Mouse (Mus musculus) c-Kit-negative CD71-positive TER-119-positive erythroid progenitor cells, embryonic 14.5 days (primary cell): ENCODE measurements around the gene Fstl4.
"Not testable (repeated sequence)": the region's sequence is repeated elsewhere in the genome, so short reads cannot be mapped to it uniquely, and the experiment has no call there.

Source experiments
- DNase-seq: peaks from one replicate; pipeline ENCODE4 v3.0.0-alpha.2; 2013; ENCODE audit warnings: low read depth, low spot score

Fstl4 gene

DNA sequence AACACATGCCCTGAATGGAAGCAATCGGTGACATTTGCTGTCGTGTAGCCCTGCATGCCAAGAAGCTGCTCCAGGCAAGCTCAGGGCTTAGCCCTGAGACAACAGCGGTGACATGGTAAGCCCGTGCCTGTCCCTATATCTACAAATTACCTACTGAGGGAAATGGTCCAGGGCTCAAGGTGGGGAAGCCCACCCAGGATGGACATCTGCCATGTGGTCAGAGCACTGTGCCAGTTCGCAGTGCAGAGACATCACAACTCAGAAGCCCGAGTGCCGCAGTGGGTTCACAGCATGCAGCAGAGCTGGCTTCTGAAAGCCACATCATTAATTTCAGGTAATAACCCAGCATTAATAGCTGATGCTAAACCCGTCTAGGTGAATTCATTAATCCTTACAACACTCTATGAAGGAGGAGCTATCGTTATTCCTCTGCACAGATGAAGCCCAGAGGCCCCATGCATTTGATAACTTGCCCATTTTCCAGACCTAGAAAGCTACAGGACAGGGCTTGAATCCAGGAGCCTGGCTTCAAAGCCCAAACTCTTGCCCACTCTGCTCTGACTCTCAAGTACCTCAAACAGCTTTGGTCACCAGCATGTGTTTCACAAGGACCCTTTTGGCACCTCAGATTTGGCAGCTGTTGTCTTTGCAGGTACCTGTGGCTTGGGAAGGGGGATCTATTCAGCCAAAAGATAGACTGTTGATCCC, 321.6 kb downstream of the Fstl4 start:
- no peak for DNase-seq

DNA sequence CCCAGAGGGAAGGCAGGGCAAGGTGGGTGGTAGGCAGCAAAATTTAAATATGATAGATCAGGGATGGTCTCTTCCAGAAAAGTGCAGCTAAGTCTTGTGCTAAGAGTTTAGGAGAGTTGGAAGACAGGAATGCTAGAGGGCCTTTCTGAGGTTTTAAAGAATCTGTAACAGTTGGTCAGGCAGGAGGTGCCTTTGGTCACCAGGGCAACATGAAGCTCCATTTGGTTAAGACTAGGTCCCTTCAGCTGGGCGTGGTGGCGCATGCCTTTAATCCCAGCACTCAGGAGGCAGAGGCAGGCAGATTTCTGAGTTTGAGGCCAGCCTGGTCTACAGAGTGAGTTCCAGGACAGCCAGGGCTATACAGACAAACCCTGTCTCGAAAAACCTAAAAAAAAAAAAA, 323.5 kb downstream of the Fstl4 start:
- not testable (repeated sequence) for DNase-seq

DNA sequence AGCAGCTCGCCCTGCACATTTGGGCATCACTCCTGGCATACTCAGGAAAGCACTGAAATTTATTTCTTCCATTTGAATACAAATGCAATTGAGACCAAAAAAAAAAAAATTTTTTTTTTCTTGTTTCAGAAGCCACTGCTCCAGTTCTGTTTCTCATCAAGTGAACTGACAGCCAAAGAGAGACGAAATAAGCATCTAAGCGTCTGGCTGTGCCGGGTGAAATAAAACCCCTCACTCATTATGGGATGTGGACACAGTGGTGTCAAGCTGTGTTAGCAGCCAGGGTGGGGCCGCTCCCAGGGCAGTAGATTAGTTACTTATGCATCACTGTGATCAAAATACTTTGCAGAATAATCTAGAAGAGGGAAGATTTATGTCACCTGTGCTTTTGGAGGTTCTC, 327.2 kb downstream of the Fstl4 start:
- DNase-seq, result no peak

DNA sequence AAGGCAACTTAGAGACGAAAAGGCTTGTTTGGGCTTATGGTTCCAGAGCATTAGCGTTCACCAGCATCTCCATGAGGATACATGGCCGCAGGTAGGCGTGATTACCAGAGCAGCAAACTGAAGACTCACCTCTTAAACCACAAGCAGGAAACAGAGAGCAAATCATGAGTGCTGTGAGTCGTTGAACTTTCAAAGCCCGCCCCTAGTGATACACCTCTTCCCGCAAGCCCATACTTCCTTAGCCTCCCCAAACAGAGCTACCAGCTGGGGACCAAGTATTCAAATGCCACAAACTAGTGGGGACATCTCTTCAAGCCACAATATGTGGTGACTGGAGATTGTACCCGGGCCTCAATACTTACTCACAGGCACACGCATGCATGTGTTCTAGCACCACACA, 332.4 kb downstream of the Fstl4 start:
- DNase-seq, result no peak

DNA sequence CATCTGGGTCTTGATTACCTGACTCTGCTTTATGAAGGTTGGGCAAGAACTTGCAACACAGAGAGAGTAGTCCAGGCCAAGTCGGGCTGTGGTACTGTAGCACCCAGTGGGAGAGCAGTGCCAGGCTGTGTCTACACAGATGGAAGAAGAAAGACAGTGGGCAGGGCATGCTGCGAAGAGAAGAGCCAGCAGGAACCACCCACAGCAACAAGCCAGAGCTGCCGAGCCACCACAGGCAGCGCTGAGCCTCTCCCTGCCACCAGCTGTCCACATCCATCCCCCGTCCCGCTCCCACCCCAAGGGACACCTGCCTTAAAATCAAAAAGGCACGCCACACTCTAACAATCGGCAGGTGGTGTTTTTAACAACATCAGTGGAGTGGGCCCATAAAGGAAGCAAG, 332.9 kb downstream of the Fstl4 start:
- no peak for DNase-seq

DNA sequence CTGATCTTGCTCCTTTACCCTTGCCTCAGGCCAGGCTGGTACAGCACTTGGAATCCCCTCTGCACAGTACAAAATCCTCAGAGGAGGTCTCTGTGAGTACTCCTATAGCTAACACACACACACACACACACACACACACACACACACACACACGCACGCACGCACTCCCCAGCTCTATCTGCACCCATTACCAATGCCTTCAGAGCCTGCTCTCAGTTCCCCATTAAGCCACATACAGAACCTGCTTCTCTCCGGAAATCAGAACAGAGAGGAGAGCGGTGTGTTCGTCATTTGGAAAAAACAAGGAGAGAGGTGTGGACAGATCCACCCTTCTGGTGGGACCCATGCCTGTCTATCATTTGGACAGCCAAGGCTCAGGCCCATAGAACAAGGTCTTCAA, 333.4 kb downstream of the Fstl4 start:
- DNase-seq, result no peak

DNA sequence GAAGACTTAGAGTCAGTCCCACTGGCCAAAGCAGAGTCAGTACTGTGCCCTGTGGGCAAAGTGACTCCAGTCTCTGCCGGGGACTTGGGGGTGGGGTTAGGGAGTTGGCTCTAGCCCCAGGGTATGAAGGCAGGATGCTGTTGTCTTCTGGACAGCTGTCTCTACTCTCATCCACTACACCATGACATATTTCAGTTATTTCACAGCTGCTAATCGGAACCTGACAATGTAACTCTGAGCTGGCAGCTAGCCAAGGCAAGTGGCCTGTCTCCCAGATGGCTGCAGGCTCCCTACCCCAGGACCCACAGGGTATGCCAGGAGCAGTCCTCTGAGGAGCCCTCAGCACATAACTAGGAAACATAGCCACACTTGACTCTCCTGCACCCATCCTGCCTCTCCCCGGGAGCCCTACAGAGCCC, 334.4 kb downstream of the Fstl4 start:
- no peak for DNase-seq

DNA sequence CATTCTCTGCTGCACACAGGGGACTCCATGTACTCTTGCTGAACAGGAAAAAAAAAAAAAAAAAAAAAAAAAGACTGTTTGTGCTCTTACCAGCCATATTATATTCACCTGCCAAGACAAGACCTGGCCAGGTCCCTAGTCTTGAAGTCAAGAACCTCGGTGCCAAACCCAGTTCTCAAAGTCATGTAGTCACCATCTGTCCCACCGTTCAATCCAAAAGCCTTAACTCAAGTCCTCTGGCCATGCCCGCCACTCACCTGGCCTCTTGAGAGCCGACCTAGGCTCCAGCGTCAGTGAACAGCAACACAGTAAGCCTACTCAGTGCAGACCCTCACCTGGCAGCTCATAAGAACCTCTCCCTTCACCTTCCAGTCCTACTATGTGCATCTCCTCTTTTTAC, 334.9 kb downstream of the Fstl4 start:
- DNase-seq, result no peak

DNA sequence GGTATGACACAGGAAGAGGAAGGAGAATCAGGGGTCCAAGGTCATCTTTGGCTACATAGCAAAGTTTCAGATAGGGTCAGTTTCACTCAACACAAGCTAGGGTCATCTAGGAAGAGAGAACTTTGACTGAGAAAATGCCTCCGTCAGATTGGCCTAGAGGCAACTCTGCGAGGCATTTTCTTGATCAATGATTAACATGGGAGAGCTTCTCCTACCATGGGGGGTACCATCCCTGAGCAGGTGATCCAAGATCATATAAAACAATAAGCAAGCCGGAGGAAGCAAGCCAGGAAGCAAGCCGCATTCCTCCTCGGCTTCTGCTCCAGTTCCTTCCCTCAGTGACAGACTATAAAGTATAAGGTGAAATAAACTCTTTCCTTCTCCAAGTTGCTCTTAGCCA, 337.3 kb downstream of the Fstl4 start:
- DNase-seq, result no peak

DNA sequence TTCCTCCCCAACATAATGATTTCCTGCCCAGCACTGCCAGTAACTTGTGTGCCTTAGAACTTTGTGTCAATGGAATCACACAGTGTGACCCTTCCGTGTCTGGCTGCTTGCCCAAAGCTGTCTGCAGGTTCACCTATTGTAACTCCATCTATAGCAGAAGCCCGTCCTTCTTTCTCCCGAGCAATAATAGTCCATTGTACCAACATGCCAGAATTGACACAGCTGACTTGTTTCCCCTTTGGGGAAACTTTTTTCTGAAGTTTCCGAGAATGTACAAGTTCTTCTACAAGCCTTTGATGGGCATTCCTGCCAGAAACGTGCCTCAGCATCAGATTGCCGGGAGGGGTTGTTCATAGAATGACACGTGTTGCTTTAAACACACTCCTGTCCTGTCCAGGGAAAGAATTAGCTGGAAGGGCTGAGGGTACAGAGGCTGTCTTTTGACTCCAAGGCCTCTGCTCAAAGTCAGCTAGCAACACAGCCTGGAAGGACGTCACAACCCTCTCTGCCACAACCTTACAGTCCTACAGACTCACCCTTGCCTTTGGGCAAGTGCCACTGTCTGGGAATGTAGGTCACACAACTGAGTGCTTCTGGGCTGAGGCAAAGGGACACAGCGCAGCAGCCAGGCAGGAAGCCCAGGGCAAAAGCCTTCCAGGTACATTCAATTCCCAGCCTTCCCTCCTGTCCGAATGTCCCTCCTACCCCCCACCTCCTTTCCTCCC, 339.3 kb downstream of the Fstl4 start:
- no peak for DNase-seq

DNA sequence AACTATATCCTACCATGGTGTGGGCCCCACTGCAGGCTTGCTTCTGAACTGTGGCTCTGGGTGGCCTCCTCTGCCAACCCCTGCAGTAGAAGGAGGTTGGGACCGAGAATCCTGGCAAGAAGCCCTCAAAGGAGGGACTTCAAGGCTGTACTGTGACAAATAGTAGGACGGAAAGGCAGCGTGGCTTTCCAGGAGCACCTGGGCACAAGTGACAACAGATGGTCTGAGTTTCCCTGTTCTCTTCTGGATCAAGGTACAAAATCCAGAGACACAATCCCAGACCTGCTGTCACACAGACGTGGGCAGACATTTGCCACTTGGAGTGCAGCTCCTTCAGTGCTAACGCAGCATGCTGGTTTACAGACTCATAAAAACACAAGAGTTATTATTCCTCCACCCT, 343.3 kb downstream of the Fstl4 start:
- no peak for DNase-seq

DNA sequence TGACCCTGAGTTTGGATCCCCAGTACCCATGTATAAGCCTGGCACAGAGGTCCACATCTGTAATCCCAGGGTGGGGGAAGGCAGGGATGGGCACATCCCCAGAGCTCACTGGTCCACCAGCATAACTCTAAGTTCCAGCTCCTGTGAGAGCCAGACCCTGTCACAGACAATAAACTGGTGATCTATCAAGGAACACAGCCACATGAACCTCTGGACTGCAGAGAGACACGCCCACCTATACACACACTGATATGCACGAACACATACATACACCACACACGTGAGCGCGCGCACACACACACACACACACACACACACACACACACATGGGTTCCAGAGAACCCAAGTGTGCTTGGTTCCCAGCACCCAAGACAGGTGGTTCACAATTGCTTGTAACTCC, 344.4 kb downstream of the Fstl4 start:
- DNase-seq, result no peak

DNA sequence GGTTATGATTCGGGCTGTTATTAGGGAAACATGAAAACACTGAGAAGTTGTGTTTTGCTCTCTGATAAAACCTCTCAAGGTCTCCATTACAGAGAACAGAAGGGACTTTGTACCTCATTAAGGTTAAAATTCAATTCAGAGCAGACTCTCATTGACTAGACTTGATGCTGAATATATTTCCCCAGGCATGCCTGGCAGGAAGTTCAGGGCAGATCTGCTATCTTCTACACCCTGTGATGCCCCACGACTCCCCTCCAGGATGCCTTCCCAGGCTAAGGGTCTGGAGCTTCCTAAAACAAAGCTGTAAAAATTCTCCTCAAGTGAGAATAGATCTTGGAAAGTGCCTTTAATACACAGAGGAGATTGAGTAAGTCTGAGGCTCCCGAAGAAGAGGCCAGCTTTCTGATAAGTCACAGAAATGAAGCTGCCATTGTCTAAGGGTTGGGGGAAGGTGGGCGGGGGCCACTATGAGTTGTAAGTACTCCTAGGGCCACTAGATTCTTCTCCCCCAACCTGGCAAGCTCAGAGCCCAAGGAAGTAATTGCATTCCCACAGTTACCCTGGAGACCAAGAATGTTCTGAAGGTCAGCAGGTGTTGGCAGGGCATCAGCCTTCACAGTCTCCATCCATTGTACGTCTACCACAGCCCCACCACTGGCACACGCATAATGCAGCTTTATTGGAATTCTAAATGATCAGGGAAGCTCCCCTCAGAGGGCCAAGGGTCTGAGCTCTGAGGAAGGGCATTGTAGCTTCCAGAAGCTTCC, 345.4 kb downstream of the Fstl4 start:
- no peak for DNase-seq

DNA sequence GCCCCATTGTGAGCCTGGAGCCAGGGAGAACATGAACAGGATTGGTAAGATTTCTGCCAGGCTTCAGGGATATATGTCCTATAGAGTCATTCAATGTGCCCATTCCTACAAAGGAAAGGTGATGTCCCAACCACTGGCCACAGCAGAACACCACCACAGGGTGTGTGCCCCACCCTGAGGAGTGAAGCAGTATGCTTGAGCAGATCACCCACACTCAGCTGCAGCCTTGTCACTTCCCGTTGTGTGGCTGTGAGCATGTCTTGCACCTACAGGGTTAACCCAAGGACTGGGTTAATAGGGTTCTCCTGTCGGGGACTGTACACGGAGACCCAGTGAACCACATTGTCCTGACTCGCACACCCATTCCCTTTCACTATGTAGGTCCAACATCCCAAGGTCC, 351.3 kb downstream of the Fstl4 start:
- DNase-seq, result no peak

DNA sequence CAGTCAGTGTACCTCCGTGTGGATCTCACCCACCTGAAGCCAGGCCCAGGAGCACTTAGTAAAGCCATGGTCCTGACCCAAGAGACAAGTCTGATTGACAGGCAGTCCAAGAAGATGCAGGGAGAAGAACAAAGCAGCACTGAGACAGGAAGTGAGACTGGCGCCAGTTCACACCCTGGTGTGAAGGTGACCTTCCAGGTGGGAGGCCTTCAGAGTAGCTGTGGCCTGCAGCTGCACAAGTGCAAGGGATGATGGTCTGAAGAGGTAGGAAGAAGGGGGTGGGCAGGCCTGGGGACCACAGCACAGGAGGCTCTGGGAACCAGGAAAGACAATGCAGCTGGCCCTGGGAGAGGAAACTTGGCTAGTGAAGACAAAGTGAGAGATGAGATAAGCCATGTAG, 351.9 kb downstream of the Fstl4 start:
- no peak for DNase-seq

DNA sequence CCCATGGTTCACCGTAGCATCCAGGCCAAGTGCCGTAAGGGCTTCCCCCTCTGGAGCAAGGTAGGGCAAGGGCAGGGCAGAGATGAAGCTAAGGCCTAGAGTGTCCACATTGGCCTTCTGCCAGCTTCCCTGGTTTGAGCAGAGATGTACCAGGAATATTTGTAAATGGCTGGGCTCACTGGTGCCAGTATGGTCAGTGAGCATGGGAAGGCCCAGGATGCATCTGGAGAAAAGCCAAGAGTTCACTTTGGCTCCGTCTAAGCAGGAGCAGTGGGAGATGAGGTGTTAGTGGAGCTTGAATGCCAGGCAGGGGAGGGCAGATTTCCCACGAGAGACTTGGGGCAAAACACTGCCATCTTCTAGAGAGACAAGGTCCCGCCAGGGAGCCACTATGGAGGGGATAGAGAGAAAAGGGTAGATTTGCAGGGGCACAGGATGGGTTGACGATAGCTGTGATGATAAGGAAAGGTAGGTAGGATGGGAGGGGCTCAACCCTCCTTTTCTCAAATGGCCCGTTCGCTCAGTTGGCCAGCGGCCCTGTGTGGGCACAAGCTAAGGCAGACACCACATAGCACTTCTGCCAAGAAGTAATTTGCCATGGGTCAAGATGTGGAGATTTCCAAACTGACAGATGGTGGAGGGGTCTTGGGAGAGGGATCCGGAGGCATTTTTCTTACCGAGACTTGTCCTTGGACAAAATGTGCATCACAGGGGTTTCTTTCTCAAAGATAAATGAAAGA, 354.0 kb downstream of the Fstl4 start:
- DNase-seq, result no peak

DNA sequence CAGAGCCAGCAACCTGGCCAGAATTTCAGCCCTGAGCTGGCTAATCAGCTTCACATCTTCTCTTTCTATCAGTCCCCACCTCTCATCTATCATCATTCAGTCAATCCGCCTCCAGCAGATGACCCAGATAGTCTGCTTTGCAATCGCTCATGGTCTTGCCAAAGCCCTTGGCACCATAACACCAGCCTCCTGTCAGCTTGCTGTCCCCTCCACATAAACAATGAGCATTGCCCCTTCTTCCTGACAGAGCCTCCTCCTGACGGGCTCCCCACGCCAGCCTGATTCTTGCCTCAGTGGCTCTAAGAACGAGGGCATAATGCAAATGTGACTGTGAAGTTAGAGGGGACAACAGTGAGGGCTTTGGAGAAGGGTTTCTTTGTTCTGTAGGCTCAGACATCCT, 355.5 kb downstream of the Fstl4 start:
- no peak for DNase-seq

DNA sequence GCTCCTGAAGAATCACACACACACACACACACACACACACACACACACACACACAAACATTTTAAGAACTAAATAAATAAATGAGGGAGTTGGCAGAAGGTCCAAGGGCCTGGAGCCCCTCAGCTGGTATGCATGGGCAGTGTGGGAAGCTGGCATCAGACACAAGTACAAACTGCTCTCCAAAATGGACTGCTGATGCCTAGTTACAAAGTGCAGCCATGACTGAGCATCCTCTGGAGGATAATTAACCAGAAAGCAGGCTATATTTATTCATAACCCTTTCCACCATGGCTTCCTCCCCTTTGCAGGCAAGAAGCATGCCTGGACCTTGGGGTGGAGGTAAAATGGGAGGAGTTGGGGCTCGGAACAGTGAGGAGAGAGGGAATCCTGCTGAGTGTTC, 356.8 kb downstream of the Fstl4 start:
- no peak for DNase-seq

DNA sequence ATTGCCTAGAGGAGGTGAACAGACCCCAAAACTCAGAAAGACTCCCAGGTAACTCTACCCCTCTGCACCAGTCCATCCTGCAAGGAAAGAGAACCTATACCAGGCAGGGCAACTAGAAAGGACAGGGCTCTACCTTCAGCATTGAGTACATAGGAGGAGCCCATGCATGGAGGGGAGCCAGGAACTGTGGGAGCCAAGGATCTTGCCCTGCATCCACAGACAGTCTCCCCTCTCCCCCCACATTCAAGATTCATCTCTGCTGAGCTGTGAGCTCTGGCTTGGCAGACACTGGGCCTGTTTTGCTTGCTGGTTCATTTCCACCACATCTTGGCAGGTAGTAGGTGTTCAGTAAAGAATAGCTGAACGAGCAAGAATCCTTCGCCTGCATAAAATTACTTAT, 360.4 kb downstream of the Fstl4 start:
- no peak for DNase-seq

DNA sequence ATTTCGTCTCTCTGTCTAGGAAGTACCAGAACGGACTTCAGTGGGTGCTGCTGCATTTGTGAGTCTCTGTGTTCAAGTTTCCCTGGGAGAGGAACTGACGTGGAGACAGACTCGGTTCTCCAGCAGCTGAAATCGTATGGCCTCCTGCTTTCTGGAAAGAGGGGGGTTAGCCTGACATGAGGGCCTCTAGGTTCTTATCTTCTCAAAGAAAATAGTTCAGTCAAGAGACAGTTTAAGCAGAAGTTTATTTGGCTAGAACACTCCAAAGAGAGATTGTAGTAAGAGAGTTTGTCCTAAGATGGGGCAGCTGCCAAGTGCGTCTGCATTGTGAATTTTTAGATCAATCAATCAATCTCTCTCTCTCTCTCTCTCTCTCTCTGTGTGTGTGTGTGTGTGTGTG, 362.2 kb downstream of the Fstl4 start:
- no peak for DNase-seq

DNA sequence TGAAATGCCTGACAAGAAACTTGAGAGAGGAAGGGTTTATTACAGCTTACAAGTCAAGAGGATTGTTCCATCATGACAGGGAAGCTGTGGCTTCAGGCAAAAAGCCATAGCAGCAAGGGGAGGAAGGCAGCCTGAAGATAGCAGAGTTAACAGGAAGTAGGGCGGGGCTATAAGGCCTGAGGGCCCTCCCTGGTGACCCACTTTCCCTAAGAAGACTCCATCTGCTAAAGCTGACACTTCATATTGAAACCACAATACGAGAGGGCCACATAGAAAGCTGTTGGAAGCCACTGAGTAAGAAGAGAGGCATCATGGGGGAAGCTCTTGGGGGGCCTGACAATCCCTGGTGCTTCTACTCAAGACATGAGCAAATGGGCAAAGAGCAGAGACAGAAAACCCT, 364.2 kb downstream of the Fstl4 start:
- no peak for DNase-seq

DNA sequence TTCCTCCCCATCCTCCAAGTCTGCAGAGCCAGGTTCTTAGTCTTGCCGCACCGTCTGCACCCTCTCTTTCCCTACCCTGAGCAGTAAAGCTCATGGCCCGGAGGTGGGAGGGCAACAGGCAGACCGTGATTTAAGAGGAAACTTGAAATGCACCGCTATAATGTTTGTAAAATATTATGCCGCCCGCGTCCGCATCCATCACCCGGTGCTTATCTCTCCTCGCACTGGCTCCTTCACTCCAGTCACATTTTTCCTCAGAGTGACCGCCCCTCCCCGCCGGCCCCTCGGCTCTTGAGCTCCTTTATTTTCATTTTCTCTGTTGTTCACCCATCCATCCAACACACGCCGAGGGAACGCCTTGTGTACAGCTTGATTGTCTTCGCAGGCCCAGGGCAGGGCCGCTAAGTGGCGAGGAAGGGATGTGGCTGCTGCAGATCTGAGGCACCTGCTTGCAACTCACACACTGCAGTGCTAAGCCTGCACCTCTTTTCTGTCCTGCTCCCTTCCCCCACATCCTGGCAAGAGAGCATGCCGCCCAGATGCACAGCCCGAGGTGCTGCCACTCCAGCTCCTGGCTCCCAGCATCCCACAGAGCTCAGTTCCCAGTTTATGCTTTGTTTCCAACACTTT, 368.1 kb downstream of the Fstl4 start:
- no peak for DNase-seq
